Mouse (Mus musculus): Measurements from ENCODE around the gene Ccl2. TPM values are rescaled to one million over a fixed set of nuclear protein-coding genes. Genes with fewer than 3 reads are reported as not detected.

The Ccl2 gene
- polyA plus RNA-seq, 1 experiment from 2014 or later: 5.0 TPM

DNA sequence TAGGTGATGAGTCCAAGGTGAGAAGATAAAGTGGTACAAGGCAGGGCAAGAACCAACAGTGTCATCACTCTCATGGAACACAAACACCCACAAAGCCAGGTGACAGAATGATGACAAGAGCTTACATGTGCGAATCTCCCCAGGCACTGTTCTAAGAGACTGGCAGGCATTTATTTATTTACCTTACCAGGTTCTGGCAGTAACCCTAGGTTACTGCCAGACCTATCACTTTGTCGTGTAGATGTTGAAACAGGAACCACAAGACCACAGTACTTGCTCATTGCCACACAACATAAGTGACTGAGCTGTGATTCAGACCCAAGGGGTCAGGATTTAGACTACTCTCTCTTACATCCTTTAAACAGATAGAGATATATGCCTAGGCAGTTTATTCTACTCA lies 20.3 kb upstream of the Ccl2 start:
- H3K9me3 ChIP-seq (replicated peaks): no peaks in the 10 kb centered on the region

DNA sequence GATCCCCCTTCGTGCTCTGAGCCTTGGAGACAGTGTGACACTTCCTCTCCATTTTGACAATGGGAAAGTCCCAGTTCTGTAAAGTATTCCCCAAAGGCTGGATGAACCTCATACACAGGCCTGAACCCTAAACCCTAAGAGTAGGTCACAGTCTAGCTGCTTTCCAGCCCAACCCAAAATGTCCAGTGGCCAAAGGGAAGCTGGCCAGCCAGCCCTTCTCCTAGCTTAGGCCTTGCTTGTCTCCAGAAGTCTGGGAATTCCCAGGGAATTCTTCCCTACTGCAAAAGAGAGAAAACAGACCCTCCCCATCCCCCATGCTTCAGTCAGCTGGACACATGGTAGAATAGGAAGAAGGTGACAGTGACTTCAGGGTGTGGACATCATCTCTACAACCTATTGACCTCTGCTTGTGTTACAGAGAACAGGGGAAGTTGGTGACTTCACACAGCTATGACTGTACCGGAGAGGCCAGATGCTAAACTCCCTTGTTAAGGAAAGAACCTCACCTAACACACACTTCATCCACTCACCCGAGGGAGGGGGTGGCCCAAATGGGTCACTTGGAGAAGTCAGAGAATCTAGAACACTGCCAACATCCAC lies 19.1 kb upstream of the Ccl2 start:
- Histone ChIP-seq H3K27ac (replicated peaks) (no peak overlapping the region), H3K9me3 (replicated peaks) (no peaks in the 10 kb centered on the region), H3K4me1 (0 out of 2 replicates have a peak, but pooled peaks cover 9% of the 10 kb centered on the region), H3K27me3 (no peaks in the 10 kb centered on the region), H3K36me3 (no peaks in the 10 kb centered on the region), H3K4me3 (replicated peaks) (no peak overlapping the region), H3K4me2 (replicated peaks) (no peak overlapping the region), H3K9ac (no peak overlapping the region)
- whole genome bisulfite sequencing: 79% methylated on average over 3 of the region's 3 CpGs
- no peak for ATAC-seq (ENCODE audit: insufficient number of reproducible peaks, low FRiP score, low TSS enrichment, low read depth)

More for the DNA sequence above, 20.3 kb upstream of the Ccl2 start:
- WGBS: 58% methylated on average over 2 of the region's 2 CpGs
- no peaks in the 10 kb centered on the region for H3K36me3 ChIP-seq
- no peak overlapping the region for H3K4me3 ChIP-seq (replicated peaks)
- H3K27me3 ChIP-seq: no peaks in the 10 kb centered on the region
- H3K4me2 ChIP-seq (replicated peaks): no peak overlapping the region
- ATAC-seq (ENCODE audit: insufficient number of reproducible peaks, low FRiP score, low TSS enrichment, low read depth): no peak
- H3K27ac ChIP-seq (replicated peaks): no peak overlapping the region
- 0 out of 2 replicates have a peak, but pooled peaks cover 14% of the 10 kb centered on the region for H3K4me1 ChIP-seq
- no peak overlapping the region for H3K9ac ChIP-seq

- H3K36me3 ChIP-seq: no peaks in the 10 kb centered on the region
- H3K27me3 ChIP-seq: no peaks in the 10 kb centered on the region
- no peak overlapping the region for H3K27ac ChIP-seq (replicated peaks)
- WGBS: 41% methylated on average over 2 of the region's 2 CpGs
- ATAC-seq (ENCODE audit: insufficient number of reproducible peaks, low FRiP score, low TSS enrichment, low read depth): no peak
- H3K4me3 ChIP-seq (replicated peaks): no peak overlapping the region
- no peak overlapping the region for H3K9ac ChIP-seq
- no peaks in the 10 kb centered on the region for H3K9me3 ChIP-seq (replicated peaks)
- H3K4me2 ChIP-seq (replicated peaks): no peak overlapping the region
- no peaks in the 10 kb centered on the region for H3K4me1 ChIP-seq
Observed at GRCm38 (mm10) chr11:82019389-82019788, 16.0 kb upstream of the Ccl2 start.

DNA sequence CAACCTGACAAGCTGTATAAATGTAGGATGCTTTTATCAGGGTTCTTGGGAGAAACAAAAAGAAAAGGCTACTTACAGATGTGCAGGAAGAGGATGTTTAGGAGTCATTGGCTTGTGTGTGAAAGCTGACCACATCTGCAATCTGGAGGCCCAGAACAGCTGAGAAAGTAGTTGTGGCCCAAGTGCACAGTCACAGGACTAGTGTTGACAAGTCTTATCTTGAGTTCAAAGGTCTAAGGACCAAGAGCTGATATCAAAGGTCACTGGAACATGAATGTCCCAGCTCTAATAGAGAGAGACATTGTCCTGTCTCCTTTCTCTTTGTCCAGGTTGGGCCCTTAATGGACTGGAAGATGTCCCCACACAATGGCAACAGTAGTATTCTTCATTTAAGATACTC lies 15.6 kb upstream of the Ccl2 start:
- Histone ChIP-seq H3K9me3 (replicated peaks) (no peaks in the 10 kb centered on the region), H3K4me3 (replicated peaks) (no peak overlapping the region), H3K27me3 (no peaks in the 10 kb centered on the region), H3K27ac (replicated peaks) (no peak overlapping the region), H3K4me2 (replicated peaks) (no peak overlapping the region), H3K4me1 (no peaks in the 10 kb centered on the region), H3K36me3 (no peaks in the 10 kb centered on the region), H3K9ac (no peak overlapping the region)
- ATAC-seq (ENCODE audit: insufficient number of reproducible peaks, low FRiP score, low TSS enrichment, low read depth): no peak

- WGBS: 65% methylated on average over 3 of the region's 3 CpGs
- H3K4me2 ChIP-seq (replicated peaks): no peak overlapping the region
- ATAC-seq (ENCODE audit: insufficient number of reproducible peaks, low FRiP score, low TSS enrichment, low read depth): no peak
Observed at GRCm38 (mm10) chr11:82021406-82021805, 14.0 kb upstream of the Ccl2 start.

GRCm38 (mm10) chr11:82022504-82023056 lies 12.8 kb upstream of the Ccl2 start:
- 88% methylated on average over 6 of the region's 6 CpGs for WGBS
- Histone ChIP-seq H3K9ac (no peak overlapping the region), H3K36me3 (no peaks in the 10 kb centered on the region), H3K4me3 (replicated peaks) (no peak overlapping the region), H3K27ac (replicated peaks) (no peak overlapping the region), H3K9me3 (replicated peaks) (no peaks in the 10 kb centered on the region), H3K27me3 (no peaks in the 10 kb centered on the region), H3K4me1 (no peaks in the 10 kb centered on the region), H3K4me2 (replicated peaks) (no peak overlapping the region)
- no peak for ATAC-seq (ENCODE audit: insufficient number of reproducible peaks, low FRiP score, low TSS enrichment, low read depth)

More at GRCm38 (mm10) chr11:82021406-82021805, 14.0 kb upstream of the Ccl2 start:
- Histone ChIP-seq H3K4me1 (no peaks in the 10 kb centered on the region), H3K4me3 (replicated peaks) (no peak overlapping the region), H3K27ac (replicated peaks) (no peak overlapping the region), H3K9me3 (replicated peaks) (no peaks in the 10 kb centered on the region), H3K27me3 (no peaks in the 10 kb centered on the region), H3K36me3 (no peaks in the 10 kb centered on the region), H3K9ac (no peak overlapping the region)

GRCm38 (mm10) chr11:82023769-82024168 lies 11.6 kb upstream of the Ccl2 start:
- Histone ChIP-seq H3K27ac (replicated peaks) (no peak overlapping the region), H3K4me3 (replicated peaks) (no peak overlapping the region), H3K36me3 (no peaks in the 10 kb centered on the region), H3K9ac (no peak overlapping the region), H3K9me3 (replicated peaks) (no peaks in the 10 kb centered on the region), H3K4me1 (no peaks in the 10 kb centered on the region), H3K27me3 (no peaks in the 10 kb centered on the region), H3K4me2 (replicated peaks) (no peak overlapping the region)
- ATAC-seq (ENCODE audit: insufficient number of reproducible peaks, low FRiP score, low TSS enrichment, low read depth): no peak
- 66% methylated on average over 4 of the region's 4 CpGs for WGBS

- Histone ChIP-seq H3K36me3 (no peaks in the 10 kb centered on the region), H3K27me3 (no peaks in the 10 kb centered on the region), H3K27ac (replicated peaks) (no peak overlapping the region), H3K9ac (no peak overlapping the region), H3K4me3 (replicated peaks) (no peak overlapping the region), H3K4me2 (replicated peaks) (no peak overlapping the region), H3K4me1 (peaks cover 16% of the 10 kb centered on the region; the same call in 1 of the 2 replicates), H3K9me3 (replicated peaks) (no peaks in the 10 kb centered on the region)
- no peak for ATAC-seq (ENCODE audit: insufficient number of reproducible peaks, low FRiP score, low TSS enrichment, low read depth)
- WGBS: 77% methylated on average over 2 of the region's 2 CpGs
Observed at GRCm38 (mm10) chr11:82030171-82030570, 5.2 kb upstream of the Ccl2 start.

DNA sequence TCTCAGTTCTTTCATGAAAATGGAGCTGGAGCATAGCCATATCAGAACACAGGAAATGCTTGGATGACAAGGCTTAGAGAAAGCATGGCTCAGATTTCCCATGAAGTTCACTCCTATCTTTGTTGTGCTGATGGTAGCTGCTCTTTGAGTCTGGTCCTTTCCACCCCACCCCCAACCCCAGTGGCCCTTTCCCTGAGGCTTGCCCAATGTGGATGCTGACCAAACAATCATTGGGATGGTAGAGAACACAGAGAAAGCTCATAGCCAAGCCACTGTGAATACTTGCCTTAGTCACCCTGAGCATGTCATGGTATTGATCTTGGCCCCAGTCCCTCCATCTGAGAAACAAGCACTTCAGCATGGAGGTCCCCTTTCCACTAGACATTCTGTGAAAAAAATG lies 3.2 kb upstream of the Ccl2 start:
- peaks cover 21% of the 10 kb centered on the region for H3K4me1 ChIP-seq
- peak overlapping the region; percentile 49; the same call in 1 of the 2 replicates for H3K27ac ChIP-seq (replicated peaks)
- no peak overlapping the region for H3K4me3 ChIP-seq (replicated peaks)
- no peaks in the 10 kb centered on the region for H3K27me3 ChIP-seq
- H3K9ac ChIP-seq: no peak overlapping the region
- H3K9me3 ChIP-seq (replicated peaks): no peaks in the 10 kb centered on the region
- no peaks in the 10 kb centered on the region for H3K36me3 ChIP-seq
- H3K4me2 ChIP-seq (replicated peaks): no peak overlapping the region
- no peak for ATAC-seq (ENCODE audit: insufficient number of reproducible peaks, low FRiP score, low TSS enrichment, low read depth)

DNA sequence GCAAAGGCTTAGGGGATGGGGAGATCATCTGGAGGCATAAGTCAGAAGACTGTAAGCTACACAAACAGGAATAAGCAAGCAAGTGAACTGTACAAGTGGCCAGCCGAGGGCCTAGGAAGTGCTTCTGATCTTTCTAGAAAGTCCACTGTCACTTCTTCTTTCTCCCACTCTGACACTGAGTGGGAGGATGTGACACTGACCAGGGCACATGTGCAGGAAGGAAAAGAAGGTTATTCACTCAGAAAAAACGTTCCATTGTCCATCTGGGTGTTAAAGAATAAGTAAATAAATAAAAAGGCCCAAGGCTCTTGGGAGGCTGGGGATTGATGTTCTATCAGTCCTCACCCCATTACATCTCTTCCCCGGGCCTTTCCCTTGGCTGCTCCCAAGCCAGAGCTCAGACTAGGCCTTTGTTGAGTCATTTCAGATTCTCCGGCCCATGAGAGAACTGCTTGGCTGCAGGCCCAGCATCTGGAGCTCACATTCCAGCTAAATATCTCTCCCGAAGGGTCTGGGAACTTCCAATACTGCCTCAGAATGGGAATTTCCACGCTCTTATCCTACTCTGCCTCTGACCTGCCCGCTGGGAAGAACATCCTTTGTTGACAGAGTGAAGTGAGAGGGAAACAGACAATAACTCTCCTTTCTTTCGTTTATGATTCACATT lies 2.6 kb upstream of the Ccl2 start:
- H3K27me3 ChIP-seq: no peaks in the 10 kb centered on the region; the same call in 1 of the 2 replicates
- ATAC-seq (ENCODE audit: insufficient number of reproducible peaks, low FRiP score, low TSS enrichment, low read depth): peak; percentile 59; the same call in 1 of the 2 replicates
- no peak overlapping the region for H3K4me3 ChIP-seq (replicated peaks)
- peak overlapping the region; percentile 49 for H3K27ac ChIP-seq (replicated peaks)
- no peak overlapping the region for H3K4me2 ChIP-seq (replicated peaks)
- WGBS: 29% methylated on average over 8 of the region's 8 CpGs
- H3K9ac ChIP-seq: no peak overlapping the region
- peaks cover 21% of the 10 kb centered on the region for H3K4me1 ChIP-seq
- H3K36me3 ChIP-seq: no peaks in the 10 kb centered on the region
- no peaks in the 10 kb centered on the region for H3K9me3 ChIP-seq (replicated peaks)

GRCm38 (mm10) chr11:82034446-82034845 lies 925 bp upstream of the Ccl2 start:
- ATAC-seq (ENCODE audit: insufficient number of reproducible peaks, low FRiP score, low TSS enrichment, low read depth): no peak
- WGBS: 75% methylated on average over 7 of the region's 7 CpGs
- H3K27me3 ChIP-seq: no peaks in the 10 kb centered on the region; the same call in 1 of the 2 replicates
- H3K9me3 ChIP-seq (replicated peaks): no peaks in the 10 kb centered on the region
- H3K36me3 ChIP-seq: no peaks in the 10 kb centered on the region
- H3K4me1 ChIP-seq: peaks cover 21% of the 10 kb centered on the region
- H3K9ac ChIP-seq: no peak overlapping the region
- H3K4me3 ChIP-seq (replicated peaks): no peak overlapping the region
- H3K27ac ChIP-seq (replicated peaks): no peak overlapping the region
- H3K4me2 ChIP-seq (replicated peaks): no peak overlapping the region
